Mouse (Mus musculus) liver, adult 2 months (tissue): ENCODE results near the gene Tnfsf8. TPM values are rescaled to one million over a fixed set of nuclear protein-coding genes. Genes with fewer than 3 reads are reported as not detected.

Experiments used
- DNase-seq: peaks from one replicate; pipeline ENCODE4 v3.0.0-alpha.2; 2011; ENCODE audit warnings: low read depth, low spot score; ENCODE audit errors: extremely low read depth
- H3K27ac ChIP-seq: fragments of 200-500 bp; replicated peaks from 2 replicates; pipeline ENCODE4 v1.5.1; 2012; ENCODE audit warnings: low read depth, mild to moderate bottlenecking, control low read depth, inconsistent platforms, low read length; ENCODE audit not compliant: insufficient read depth
- H3K27me3 ChIP-seq: fragments of 200-500 bp; 2 replicates; pipeline ENCODE4 v1.6.1; 2012; ENCODE audit warnings: mild to moderate bottlenecking, moderate library complexity, low read length, inconsistent platforms; ENCODE audit not compliant: control insufficient read depth, insufficient read depth
- H3K36me3 ChIP-seq: fragments of 200-500 bp; 2 replicates; pipeline ENCODE4 v1.6.1; 2012; ENCODE audit warnings: low read length, inconsistent platforms; ENCODE audit not compliant: control insufficient read depth, insufficient read depth
- H3K4me1 ChIP-seq: fragments of 200-500 bp; 2 replicates; pipeline ENCODE4 v1.6.1; 2011; ENCODE audit warnings: low read length; ENCODE audit not compliant: control insufficient read depth, insufficient read depth
- H3K4me3 ChIP-seq: fragments of 200-500 bp; 2 replicates; pipeline ENCODE4 v1.5.1; 2011; ENCODE audit warnings: low read depth, mild to moderate bottlenecking, control low read depth, low read length, moderate library complexity; ENCODE audit not compliant: insufficient read depth
- H3K79me2 ChIP-seq: fragments of 200-500 bp; 2 replicates; pipeline ENCODE4 v1.6.1; 2012; ENCODE audit warnings: inconsistent platforms, mild to moderate bottlenecking, low read length, moderate library complexity; ENCODE audit not compliant: control insufficient read depth, insufficient read depth
- H3K9ac ChIP-seq: fragments of 200-500 bp; 2 replicates; pipeline ENCODE4 v1.6.1; 2012; ENCODE audit warnings: low read depth, mild to moderate bottlenecking, control low read depth, inconsistent platforms, low read length
- CTCF ChIP-seq: fragments of 200-500 bp; IDR thresholded peaks from 2 replicates; pipeline ENCODE4 v1.5.1; 2011; ENCODE audit warnings: low read depth, low read length, control low read depth
- POLR2A ChIP-seq: fragments of 200-500 bp; IDR thresholded peaks from 2 replicates; pipeline ENCODE4 v1.6.1; 2011; ENCODE audit warnings: low read length, control low read depth; ENCODE audit not compliant: insufficient read depth; ENCODE audit errors: extremely low read depth
- WGBS: fragments of 180-500 bp; shearing (Covaris S2); methylation state at CpG from one replicate; pipeline ENCODE4 v1.1.7; 2018; 5-methylcytosine and 5-hydroxymethylcytosine counted together
- polyA plus RNA-seq: library from polyadenylated mRNA; depleted of rRNA; stranded (reverse); fragments of >200 nt; gene quantifications from 2 replicates; pipeline ENCODE4 v1.2.3, GENCODE M21; 2012; rRNA removed
- total RNA-seq: library from RNA; depleted of rRNA; stranded (reverse); fragments of >200 nt; gene quantifications from 2 replicates; pipeline ENCODE4 v1.2.3, GENCODE M21; 2014; rRNA removed

The Tnfsf8 gene
- total and polyA plus RNA-seq, 2 experiments, result 0.02 to 0.09 TPM

DNA sequence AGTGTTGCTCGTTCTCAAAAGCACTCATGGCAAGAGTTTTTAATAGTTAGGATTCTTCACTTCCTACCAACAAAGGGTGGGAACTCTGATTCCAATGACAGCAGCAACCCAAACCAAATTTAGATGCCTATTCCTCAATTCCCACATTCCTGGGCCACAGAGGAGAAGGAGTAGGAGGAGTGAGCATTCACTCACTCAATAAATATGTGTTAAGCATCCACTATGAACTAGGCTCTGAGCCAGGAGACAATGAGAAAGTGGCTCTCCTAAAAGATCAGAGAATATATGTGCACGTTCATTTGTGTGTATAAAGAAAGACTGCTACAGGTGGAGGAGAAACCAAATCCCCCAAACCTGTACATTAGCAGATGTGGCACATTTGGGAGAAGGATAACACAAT, 75.7 kb downstream of the Tnfsf8 start:
- Histone ChIP-seq H3K36me3 (no peaks in the 10 kb centered on the region), H3K27ac (no peak overlapping the region), H3K79me2 (no peaks in the 10 kb centered on the region), H3K4me1 (no peaks in the 10 kb centered on the region), H3K4me3 (no peak overlapping the region), H3K9ac (no peak overlapping the region), H3K27me3 (no peaks in the 10 kb centered on the region)
- WGBS, result 54% methylated on average over 2 of the region's 2 CpGs
- TF ChIP-seq CTCF, result no peak
- TF ChIP-seq POLR2A, result no peak
- DNase-seq, result no peak

DNA sequence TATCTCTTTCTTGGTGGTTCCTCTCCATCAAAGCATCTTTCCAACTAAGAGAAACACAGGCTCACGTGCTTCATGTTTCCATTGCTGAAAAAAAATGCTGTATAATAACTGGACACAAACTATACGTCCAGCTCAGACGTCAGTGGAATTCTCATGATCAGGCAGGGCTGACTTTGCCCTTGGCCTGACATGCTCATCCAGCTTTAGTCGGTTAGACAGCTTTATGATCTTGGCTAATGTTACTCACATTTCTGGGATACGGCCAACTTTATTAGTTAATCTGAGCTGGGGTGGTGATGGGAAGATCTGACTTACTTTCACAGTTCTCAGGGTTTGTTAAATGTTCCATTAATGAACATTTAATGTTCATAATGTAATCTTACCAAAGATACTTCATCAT, 77.3 kb downstream of the Tnfsf8 start:
- no peak overlapping the region for H3K9ac ChIP-seq
- no peak overlapping the region for H3K27ac ChIP-seq
- H3K4me1 ChIP-seq, result no peaks in the 10 kb centered on the region
- TF ChIP-seq POLR2A (no peak), CTCF (no peak)
- H3K79me2 ChIP-seq, result no peaks in the 10 kb centered on the region
- 79% methylated on average over 5 of the region's 5 CpGs for WGBS
- H3K27me3 ChIP-seq, result no peaks in the 10 kb centered on the region
- H3K36me3 ChIP-seq, result no peaks in the 10 kb centered on the region
- no peak overlapping the region for H3K4me3 ChIP-seq
- DNase-seq, result no peak

DNA sequence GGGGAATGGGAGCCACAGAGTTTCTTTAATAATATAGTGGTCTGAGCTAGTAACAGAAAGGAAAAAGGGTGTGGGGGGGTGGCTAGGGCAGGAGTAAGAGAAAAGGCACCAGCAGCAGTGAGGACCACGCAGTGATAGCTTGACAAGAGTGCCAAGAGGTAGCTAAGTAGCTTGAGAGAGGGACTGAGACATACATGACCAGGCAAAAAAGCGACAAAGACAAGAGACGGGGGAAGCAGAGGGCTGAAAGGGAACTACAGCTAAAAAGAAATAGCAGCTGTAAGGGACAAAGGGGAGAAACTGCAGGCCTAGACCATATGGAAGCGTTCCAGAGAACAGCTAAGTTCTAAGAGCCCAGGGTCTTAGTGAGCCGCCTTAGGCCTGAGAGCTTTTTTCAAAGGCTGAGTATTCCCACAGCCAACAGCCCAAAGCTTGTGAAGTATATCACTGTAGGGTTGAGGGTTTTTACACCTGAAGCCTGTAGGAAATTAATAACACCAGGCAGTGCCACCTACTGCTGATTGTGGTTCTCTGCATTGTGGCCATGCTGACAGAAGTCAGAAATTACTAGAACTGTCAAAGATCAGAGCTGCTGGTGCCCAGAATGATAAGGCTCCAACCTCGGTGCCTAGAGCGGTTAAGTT, 78.1 kb downstream of the Tnfsf8 start:
- WGBS, result 83% methylated on average over 7 of the region's 7 CpGs
- Histone ChIP-seq H3K79me2 (no peaks in the 10 kb centered on the region), H3K9ac (no peak overlapping the region), H3K4me3 (no peak overlapping the region), H3K36me3 (no peaks in the 10 kb centered on the region), H3K27ac (no peak overlapping the region), H3K4me1 (no peaks in the 10 kb centered on the region), H3K27me3 (no peaks in the 10 kb centered on the region)
- no peak for DNase-seq
- TF ChIP-seq CTCF, result no peak

Other genes starting within 250 kb of the Tnfsf8 start
- not detected in 2 replicates for gene Tex48, start 238.9 kb downstream of the Tnfsf8 start, total RNA-seq
- not detected in 2 replicates for gene Tex48, start 238.9 kb downstream of the Tnfsf8 start, polyA plus RNA-seq
- gene Gm11214, start 198.0 kb downstream of the Tnfsf8 start, total RNA-seq, result not detected in 2 replicates
- not detected in 2 replicates for gene Gm11214, start 198.0 kb downstream of the Tnfsf8 start, polyA plus RNA-seq
- gene Tnfsf15, start 116.2 kb downstream of the Tnfsf8 start, total RNA-seq, result 0.28 and 0.40 TPM in 2 replicates
- not detected in 2 replicates for gene Tnfsf15, start 116.2 kb downstream of the Tnfsf8 start, polyA plus RNA-seq
- 0.37 and 0.54 TPM in 2 replicates for gene Tnc, start 185.7 kb upstream of the Tnfsf8 start, total RNA-seq
- 0.24 and 0.27 TPM in 2 replicates for gene Tnc, start 185.7 kb upstream of the Tnfsf8 start, polyA plus RNA-seq